Mouse (Mus musculus): ENCODE measurements around the gene Mtch2.
"Not testable (repeated sequence)": the region's sequence is repeated elsewhere in the genome, so short reads cannot be mapped to it uniquely, and the experiment has no call there.

Mtch2 gene

DNA sequence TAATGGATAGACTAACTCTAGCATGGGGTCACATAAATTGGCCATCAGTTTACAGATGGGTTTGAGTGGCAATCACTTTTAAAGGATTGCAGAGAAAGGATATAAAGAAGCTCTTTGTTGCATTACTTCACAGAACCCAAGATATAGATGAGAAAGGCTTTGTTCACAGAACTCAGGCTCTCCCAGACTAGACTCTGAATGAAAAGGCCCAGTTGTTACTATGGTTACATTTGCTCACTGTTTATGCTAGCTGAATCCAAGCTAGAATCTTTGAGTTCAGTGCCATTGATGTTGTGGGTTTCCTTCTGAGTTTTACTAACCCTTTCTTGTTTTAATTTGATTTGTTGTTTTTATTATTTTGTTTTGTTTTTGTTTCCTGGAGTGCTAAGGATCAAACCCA, 17.2 kb downstream of the Mtch2 start:
- no peak for DNase-seq (ENCODE audit: low spot score)

DNA sequence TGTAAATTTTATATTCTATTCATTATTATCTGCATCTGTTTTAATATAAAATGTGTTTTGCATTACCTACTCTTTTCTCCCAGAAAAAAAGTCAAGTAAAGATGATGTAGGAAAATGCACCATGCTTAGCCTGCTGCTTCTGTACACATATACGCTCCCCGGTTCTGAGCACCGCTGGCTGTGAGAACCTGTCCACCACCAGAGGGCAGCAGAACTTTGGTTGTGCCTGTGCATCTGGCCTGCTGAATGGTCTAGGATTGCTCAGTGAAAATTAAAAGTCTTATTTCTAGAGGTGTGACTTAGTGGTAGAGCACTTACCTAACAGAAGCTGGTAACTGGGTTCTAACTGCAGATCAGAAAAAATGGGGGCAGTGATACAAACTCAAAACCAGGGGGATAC, 19.6 kb downstream of the Mtch2 start:
- peak; percentile 62 for DNase-seq (ENCODE audit: low spot score)

DNA sequence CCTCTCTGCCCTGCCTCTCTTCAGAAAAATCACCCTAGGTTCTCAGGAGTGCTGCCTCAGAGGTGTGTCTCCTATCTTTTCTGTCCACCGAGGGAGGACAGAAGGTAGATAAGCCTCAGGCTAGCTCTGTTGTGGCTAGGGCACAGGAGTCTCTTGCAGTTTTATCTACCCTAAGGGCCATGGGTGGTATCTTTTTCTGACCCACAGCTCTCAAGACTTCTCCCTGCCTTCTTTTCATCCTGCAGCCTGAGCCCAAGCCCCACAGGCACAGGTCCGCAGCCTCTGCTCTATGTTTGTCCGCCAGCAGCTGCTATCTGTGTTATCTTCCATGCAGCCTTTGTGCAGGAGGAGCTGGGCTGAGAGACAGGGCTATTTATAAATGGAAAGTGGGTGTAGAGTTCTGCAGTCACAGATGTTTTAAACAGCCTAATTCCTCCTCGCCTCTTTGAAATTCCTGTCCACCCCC, 23.2 kb downstream of the Mtch2 start:
- DNase-seq (ENCODE audit: low spot score), result peak; percentile 21

DNA sequence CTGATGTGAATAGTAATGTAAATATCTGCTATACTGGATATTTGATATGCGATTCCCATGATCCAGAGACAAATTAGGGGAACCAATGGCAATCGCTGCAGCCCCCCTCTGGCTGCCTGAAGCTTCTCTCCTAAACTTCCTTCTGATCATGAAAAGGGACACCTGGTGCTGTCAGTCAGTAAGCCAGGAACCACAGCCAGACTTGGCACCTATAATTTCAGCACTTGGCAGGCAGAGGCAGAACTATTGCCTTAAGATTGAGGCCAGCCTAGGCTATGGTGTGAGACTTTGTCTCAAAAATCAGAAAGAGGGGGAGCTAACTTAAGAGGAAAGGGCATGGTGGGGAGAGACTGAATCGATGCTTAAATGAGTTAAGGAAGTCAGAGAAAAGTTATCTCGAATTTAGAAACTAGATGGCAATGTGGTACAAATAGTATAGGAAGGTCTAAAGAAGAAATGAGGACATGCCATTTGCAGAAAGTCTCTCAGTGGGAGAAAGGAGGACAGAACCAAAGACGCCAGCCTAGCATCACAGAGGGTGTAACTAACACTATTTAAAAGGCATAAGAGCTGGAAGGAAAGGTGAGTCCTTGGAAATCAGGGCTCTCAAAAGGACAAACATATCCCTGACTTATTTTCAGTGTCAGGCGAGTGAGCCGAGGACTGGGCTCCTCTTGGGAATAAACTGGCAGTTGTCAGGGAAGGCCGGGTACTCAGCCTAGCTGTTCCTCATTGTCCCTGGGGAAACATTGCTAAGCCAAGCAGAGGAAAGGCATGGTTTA, 24.4 kb downstream of the Mtch2 start:
- no peak for DNase-seq (ENCODE audit: low spot score)

DNA sequence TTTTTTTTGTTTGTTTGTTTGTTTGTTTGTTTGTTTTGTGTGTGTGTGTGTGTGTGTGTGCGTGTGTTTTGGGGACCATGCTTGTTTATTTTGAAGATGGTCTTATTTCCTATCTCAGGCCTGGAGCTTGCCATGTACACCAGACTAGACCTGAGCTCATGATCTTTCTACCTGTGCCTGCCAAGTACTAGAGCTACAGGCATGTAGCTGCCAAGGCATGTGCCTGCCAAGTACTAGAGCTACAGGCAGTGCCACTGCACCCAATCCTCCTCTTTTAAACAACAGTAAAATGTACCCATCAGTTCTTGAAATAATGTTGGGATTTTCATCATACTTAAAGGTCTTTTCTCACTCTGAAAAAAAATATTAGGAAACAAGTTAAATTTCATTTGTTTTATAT, 27.1 kb downstream of the Mtch2 start:
- DNase-seq (ENCODE audit: low spot score), result no peak

DNA sequence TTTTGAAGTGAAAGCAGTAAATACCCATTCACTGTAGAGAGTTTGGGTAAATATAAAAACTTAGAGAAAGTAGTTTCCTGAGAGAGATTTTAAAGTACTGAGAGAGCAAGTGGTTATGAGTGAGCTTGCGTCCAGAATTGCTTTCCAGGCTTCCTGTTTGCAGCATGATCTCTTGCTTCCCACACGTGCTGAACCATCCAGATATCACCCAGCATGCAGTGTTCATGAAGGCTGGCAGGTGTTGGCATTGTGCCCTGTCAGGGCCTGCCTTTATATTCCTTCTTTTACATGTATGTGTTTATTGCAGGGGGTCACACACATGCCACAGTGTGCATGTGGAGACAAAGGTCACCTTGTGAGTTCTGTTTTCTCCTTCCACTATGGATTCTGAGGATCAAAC, 28.3 kb downstream of the Mtch2 start:
- DNase-seq (ENCODE audit: low spot score), result no peak

DNA sequence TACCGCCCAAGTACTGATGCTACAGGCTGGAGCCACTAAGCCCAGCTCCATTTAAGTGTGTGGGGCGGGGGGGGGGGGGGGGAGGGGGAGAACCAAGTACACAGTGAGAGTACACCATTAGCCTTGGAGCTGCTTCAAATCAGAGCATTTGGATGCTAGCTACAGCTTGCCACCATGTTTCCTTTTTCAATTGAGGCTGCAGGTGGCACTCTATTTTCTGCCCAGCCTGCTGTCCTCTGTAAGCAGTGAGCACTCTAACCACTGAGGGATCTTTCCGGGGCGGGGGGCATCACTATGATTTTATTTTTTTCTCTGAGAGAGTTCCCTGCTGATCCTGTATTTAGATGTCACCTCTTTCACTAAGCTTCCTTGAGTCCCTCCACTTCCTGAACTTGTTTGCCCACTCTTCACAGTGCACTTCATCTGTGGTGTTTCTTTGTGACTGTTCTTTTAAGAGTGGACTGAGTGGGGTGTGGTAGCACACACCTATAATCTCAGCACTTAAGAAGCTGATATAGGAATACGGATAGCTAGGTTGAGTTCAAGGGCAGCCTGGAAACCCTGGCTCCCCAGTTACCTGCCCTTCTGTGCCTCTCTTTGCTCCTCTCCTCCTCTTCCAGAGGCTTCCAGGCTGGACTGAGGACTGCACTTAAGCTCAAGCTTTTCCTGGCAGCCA, 30.8 kb downstream of the Mtch2 start:
- no peak for DNase-seq (ENCODE audit: low spot score)

DNA sequence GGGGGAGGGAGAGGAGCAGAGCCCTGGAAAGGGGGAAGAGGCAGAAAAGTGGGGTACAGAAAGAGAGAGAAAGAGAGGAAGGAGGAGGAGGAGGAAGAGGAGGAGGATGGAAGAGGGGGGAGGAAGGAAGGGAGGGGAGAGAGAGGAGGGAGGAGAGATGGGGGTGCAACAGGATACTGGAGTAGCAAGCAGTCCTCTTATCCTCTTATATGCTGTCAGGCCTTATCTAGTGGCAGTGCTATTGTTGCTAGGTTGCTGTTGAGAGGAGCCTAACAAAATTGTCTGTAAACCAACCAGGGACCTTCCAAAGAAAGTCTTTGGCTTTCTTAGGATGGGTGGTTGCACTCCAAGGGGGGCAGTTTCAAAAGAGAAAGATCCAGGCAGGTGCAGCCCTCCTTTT, 32.5 kb downstream of the Mtch2 start:
- DNase-seq (ENCODE audit: low spot score), result no peak

DNA sequence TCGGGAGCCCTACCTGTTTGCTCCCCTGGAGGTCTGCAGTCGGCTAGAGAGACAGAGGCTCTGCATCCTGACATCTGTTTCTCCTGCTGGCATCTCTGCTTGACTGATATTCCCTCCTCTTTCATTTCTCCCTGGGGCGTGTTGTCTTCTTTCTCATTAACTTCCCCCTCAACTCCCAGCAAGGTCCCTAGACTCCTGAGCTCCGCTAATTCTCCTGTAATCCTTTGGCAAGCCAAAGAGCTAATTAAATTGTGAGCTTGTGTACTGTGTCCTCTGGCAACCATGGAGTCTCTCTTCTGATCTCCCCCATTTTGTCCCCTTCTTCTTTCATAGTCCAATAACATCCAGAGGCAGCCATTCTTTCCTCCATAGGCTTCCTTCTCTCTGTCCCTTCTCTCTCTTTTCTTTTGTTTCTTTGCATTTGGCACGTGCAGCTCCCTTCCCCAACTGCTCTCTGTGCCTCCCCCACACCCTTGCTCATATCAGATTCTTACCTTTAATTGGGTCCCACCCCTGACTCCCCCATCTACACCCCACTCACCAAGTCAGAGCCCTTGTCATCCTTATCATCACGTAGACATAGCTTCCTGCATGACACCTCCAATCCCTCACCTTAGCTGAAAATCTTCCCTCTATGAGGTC, 33.3 kb downstream of the Mtch2 start:
- DNase-seq (ENCODE audit: low spot score), result no peak

DNA sequence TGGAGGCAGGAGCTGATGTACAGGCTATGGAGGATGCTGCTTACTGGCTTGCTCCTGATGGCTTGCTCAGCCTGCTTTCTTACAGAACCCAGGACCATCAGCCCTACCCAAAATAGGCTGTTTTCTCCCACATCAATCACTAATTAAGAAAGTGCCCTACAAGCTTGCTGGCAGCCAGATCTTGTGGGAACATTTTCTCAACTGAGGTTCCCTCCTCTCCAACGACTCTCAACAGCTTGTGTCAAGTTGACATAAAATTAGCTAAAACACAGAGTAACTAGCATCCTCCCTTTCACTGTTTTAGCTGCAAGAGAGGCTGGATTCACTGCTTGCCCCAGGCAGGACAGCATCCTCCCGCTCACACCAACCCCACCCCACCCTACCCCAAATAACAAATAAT, 34.9 kb downstream of the Mtch2 start:
- no peak for DNase-seq (ENCODE audit: low spot score)

DNA sequence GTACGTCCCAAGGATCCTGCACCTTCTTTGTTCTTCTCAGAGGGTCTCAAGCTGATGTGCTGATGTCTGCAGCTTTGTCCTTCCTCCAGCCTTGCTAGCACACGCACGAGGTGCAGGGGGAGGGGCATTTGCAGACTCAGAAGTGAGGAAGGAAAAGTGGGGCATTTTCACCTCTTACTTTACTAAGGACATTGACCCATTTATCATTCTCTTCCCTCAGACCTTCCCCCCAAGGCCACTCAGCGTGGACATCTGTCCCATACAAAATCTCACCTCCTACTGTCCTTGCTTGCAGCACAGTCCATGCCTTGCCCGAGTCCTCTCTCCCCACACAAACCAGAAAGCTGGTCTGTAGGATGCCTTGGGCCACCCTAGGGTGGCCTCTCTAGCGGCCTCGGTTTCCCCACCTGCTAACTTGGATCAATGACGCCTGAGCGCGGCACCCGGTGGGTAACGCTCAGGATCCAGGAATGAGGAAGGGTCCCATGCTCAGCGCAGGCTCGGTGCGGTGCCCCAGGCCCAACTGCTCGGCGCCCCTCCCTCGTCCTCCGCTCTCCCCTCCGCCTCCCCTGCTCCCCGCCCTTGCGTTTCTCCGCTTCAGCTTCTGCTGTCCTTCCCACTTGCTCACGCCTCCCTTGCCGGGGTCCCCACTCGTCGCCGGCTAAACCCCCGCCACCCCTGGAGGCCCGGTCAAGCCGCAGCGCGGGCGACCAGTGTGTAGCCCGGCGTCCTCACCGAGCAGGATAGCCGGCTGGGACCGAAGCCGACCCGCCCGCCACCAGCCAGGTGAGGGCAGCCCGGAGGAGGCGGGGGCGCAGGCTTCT, 38.5 kb downstream of the Mtch2 start, which contains the start of gene C1qtnf4:
Gene C1qtnf4, plus strand, starts transcription at position 643 of the 824 bp plus-strand sequence.
- no peak for DNase-seq (ENCODE audit: low spot score)

DNA sequence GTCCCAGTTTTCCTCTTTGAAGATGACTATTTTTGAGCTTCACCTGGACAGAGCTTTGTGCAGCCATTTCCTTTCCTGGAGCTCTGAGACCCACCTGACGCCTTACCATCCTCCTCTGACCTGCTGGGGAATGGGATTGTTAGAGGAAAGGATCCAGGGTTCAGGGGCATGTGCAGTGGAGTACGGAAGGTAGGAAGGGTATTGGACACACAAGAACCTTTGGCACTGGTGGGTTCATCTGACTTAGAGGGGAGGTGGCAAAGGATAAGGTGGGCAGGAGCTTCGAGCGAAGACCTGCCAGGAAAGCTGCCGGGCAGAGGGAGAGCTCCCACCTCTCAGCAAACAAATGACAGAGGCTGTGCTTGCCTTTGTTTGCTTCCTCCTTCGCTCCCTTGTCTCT, 39.5 kb downstream of the Mtch2 start:
- no peak for DNase-seq (ENCODE audit: low spot score)

DNA sequence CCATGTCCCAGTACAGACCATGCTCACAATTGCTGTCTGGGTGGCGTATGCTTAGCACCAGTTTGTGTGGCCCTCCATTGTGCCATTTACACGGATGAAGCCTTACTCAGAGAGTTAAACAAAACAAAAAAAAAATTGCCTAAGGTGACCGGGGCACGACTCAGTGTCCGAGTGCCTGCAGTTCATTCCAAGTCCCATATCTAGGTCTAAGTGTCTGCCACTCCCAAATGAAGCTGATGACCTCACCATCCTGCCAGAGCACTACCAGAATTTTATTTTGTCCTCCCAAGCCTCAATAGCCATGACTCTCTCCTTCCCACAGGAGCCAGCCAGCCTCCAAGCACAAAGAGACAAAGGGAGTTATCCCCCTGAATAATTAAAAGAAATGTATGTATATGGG, 40.7 kb downstream of the Mtch2 start:
- no peak for DNase-seq (ENCODE audit: low spot score)

DNA sequence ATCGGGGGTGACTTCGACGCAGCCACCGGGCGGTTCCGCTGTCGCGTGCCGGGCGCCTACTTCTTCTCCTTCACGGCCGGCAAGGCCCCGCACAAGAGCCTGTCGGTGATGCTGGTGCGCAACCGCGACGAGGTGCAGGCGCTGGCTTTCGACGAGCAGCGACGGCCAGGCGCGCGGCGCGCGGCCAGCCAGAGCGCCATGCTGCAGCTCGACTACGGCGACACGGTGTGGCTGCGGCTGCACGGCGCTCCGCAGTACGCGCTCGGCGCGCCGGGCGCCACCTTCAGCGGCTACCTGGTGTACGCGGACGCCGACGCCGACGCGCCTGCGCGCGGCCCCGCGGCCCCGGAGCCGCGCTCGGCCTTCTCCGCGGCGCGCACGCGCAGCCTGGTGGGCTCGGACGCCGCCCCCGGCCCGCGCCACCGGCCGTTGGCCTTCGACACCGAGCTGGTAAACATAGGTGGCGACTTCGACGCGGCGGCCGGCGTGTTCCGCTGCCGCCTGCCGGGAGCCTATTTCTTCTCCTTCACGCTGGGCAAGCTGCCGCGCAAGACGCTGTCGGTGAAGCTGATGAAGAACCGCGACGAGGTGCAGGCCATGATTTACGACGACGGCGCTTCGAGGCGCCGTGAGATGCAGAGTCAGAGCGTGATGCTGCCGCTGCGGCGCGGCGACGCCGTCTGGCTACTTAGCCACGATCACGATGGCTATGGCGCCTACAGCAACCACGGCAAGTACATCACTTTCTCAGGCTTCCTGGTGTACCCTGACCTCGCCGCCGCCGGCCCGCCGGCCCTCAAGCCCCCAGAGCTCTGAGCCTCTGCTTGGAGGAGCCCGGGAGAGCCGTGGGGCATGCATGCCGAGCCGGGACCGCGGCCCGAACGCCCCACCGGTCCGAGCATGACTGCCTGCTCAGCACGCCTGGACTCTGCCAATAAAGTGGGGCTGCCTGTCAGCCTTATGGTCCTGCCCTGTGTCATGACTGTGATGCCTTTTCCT, 42.9 kb downstream of the Mtch2 start:
- peak; percentile 44 for DNase-seq (ENCODE audit: low spot score)

DNA sequence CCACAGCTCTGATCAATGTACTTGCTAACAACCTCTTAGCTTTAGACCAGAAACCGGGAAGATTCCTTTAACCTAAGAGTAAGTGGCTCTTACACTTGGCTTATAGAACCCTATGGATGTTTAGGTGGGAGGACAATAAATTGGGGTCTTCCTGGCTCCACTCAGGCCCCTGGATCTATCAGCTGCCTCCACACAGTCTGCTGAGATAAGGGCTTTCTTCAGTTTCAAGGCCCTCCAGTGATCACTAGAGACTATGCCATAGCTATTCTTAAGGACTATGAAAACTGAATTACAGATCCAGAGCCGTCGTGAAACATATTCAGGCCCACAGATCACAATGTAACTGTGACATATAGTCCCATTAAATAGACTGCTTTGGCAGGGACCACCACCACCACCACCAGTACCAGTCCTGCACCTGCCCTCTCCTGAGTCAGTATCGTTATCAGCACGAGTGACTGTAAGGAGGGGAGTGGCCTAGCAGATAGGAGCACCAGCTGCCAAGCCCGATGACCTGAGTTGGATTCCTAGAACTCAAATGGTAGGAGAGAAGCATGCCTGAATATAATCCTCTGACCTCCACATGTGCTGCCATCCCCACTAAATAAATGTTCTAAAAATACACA, 46.8 kb downstream of the Mtch2 start:
- peak; percentile 27 for DNase-seq (ENCODE audit: low spot score)

DNA sequence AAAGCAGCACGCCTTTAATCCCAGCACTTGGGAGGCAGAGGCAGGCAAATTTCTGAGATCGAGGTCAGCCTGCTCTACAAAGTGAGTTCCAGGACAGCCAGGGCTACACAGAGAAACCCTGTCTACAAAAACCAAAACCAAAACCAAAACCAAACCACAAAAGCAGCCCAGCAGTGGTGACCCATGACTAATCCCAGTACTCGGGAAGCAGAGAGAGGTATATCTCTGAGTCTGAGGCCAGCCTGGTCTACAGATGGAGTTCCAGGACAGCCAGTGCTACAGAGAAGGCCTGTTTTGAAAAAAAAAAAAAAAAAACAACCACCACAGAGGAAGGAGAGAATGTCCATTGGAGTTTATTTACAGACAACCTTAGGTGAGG, 47.3 kb downstream of the Mtch2 start:
- DNase-seq (ENCODE audit: low spot score), result not testable (repeated sequence)

DNA sequence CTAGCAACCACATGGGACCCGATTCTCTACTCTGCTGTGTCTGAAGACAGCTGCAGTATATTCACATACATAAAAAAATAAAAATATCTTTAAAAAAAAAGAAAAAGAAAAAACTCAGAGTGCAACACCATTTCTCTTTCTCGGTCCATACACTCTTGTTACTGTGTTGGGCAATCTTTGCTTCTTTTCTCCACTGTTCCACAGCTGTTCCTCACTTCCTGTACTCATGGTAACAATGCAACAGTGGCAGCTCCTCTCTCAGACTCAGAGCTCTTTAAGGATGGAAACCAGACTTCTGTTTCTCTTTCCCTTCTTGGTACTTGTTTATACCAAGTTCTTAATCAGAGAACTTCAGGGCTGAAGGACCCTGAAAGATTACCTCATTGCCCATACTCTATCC, 56.4 kb downstream of the Mtch2 start:
- no peak for DNase-seq (ENCODE audit: low spot score)

DNA sequence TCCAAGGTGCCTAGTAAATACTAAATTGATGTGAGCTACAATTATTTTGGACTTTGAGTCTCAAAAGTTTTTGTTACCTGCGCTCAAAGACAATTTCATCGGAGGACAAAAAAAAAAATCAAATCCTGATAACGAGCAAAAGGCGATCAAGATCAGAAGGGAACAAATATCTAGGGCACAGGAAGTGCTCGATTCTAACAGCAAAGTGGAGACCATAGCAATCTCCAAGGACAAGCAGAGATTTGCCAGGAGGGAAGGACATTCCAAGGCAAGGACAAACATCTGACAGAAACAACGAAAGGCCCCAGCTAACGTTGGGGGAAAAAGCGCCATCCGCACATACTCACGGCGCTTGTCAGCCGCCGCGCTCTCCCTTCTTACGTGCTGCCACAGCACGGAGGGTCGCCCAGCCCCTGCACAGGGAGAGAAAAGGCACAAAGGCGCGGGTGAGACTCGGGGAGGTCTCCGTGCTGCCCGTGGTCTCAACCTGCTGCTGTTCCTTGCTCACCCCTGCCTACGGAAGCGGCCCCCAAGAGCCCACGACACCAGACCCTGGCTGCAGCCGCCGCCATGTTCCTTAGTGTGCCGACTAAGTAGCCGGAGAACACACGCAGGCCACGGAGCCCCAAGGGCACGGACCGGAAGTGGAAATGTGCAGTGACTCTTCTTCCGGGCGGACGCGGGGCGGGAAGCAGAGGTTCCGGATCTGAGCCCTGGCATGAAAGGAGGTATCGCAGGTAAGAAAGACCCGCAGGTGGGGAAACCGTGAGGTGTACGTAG, 57.3 kb downstream of the Mtch2 start, which contains the start of the genes Kbtbd4 and Ndufs3:
Gene Kbtbd4, plus strand, starts transcription at position 665 of the 780 bp plus-strand sequence.
Gene Ndufs3, minus strand, starts transcription at position 752 of the 780 bp plus-strand sequence.
- peak; percentile 82 for DNase-seq (ENCODE audit: low spot score)

DNA sequence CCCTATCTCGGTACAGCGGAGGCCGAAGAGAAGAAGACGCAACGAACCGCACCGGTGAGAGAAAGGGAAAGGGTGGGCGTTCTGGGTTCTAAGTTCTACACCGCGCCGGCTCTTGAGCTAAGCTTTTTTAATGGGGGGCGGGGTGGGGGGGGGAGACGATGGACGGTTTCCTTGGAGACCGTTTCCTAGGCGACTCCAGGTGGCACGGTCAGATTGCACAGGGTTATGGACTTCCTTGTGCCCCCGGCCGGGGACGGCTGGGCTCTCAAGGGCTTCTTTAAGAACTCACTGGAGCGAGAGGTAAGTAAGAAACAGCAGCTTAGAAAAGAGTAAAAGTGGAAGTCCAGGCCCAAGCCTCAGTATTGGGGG, 57.9 kb downstream of the Mtch2 start:
- DNase-seq (ENCODE audit: low spot score), result no peak

DNA sequence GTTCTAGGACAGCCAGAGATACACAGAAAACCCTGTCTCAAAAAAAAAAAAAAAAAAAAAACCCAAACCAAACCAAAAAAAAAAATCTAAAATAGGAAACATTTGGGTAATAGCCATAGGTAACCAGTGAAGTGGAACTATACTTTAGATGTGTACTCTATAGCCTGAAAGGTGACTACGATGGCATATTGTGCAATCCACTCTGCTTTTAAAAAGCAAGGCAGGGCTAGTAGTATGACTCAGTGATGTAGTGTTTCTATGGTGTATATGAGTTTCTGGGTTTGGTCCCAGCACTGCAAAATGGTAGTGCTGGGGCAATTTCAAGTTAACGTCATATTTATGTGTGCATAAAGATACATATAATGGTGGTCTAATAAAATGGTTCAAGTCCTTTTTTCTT, 59.8 kb downstream of the Mtch2 start:
- no peak for DNase-seq (ENCODE audit: low spot score)

Measured in spleen, adult 12 weeks (tissue).